Mouse (Mus musculus) kidney, postnatal 36 days (tissue): ENCODE data around the gene Th.

Source experiments
- DNase-seq, 2 experiments: peaks; one replicate each; pipeline ENCODE4 v3.0.0; 2021 to 2022; ENCODE audit warnings: mixed read lengths in 2 of 2

The Th gene

DNA sequence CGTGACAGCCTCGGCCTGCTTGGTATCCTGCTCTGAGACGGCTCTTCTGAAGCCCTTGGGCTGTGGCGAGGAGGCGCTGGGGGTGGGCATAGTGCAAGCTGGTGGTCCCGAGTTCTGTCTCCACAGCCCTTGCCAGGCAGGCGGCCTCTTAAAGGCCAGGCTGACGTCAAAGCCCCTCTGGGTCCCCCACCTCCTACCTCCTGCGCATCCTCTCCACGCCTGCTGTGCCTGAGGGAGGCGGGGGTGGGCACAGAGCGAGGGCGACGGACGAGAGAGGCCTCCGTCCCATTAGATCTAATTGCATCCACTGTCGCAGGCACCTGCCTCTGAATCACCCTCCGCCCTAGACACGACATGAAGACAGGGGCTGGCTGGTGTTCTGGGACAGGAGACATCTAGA is 31.1 kb downstream of the Th start:
- DNase-seq: no peak

DNA sequence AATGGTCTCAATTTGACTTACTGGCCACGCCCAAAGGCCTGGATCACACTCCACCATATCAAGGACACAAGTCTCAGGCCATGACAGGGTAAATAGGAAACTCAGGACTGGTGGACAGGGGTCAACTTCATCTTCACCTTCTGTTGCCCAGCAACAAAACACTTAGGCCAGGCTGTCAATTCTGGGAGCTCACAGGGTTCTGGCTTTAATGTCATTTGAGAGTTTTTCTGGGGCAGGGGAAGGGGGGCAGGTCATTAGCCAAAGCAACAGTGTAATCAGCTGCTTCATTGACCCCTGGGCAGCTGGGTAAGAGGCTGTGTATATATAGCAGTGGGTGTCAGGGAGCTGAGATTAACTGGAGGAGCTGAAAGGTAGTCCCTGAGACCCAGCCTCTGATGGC is 33.5 kb downstream of the Th start:
- no peak for DNase-seq

DNA sequence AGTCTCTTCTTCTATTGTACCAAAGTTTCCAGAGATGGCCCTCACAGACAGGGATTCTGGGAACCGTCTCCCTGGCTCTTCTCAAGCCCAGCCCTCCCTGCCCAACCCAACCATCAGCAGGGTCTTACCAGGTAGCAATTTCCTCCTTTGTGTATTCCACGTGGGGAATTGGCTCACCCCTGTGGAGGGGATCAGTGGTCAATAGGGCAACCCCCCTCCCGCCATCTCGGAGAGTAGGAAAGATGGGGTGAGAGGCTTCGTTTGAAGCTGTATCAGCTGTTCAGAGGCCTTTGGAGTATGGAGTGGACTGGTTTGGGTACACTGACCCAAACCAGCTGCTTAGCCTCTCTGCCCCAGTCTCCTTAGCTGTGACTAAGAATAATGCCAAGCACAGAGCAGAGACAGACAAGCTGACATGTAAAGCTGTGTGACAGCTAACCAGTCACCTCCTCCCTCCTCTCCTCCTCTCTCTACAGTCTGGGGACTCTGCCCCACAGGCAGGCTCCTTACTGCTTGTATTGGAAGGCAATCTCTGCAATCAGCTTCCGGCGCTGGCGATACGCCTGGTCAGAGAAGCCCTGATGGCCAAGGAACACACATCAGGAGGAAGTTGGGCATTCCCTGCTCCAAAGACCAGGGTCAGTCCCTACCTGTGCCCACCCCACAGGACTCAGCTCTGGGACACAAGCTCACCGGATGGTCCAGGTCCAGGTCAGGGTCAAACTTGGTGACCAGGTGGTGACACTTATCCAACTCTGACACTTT is 34.8 kb downstream of the Th start:
- DNase-seq: no peak

DNA sequence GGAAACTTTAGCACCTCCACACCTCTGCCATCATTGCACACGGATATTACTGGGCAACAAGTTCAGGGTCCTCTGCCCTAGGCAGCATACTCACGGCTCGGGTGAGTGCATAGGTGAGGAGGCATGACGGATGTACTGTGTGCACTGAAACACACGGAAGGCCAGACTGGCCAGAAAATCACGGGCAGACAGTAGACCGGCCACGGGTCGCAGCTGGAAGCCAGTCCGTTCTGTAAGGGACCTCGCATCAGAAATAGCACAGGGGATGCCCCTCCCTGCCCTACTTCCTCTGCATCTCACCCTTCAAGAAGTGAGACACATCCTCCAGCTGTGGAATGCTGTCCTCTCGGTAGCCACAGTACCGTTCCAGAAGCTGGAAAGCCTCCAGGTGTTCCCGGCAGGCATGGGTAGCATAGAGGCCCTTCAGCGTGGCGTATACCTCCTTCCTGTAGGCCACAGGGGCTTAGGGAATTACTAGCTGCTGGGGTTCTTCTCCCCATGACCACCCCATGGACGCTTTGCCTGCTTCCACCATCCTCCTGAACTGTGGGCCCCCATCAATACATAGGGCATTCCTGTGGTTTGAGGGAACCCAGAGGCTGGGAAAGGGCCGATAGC is 35.6 kb downstream of the Th start:
- peak; percentile 9 to 11 for DNase-seq

DNA sequence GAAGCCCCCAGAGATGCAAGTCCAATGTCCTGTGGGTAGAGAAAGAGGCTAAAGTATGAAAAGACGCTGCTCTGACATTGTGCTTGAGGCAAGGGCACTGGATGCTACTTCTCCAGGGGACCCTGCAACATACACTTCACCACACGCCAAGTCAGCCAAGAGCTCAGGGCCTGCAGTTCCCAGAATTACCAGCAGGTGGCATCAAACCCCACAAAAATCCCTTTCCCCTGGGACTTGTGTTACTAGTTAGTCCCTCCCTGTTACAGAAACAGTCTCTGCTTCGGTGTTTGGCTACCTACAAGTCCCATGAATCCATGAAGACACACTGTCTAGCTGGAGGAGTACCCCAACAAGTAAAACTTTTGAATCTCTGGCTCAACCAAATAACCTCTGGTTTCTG is 36.3 kb downstream of the Th start:
- DNase-seq: peak; percentile 69 to 83

DNA sequence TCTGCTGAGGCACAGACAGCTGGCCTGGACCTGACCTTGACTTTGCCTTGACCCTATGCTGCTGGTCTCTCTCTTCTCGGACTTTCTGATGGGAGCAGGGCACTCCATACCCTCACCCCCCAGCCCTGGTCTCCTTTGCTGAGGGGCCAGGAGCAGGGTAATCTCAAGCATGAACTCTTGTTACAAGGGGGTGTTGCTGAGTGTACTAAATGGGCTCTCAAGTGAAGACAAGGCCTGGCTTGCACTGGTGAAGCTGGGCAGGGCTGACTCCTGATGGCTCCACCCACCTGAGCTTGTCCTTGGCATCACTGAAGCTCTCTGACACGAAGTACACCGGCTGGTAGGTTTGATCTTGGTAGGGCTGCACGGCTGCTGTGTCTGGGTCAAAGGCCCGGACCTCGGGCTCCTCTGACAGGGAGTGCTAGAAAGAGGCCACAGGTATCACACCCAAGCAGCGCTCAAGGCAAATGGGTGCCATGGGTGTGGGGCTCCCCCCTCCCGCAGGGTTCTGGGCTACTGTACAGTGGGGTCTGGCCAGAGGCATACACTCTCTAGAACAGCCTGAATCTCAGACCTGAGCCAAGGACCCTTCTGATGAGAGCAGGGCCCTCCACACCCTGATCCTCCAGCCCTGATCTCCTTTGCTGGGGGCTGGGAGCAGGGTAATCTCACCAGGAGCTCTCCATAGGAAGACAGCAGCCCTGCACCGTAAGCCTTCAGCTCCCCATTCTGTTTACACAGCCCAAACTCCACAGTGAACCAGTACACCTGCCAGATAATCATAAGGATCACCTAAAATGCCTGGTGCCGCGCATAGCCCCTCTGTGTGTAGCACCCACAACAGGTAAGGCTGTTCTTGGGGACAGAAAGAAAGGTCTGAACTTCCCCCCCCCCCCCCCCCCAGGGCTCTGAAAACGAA is 36.9 kb downstream of the Th start:
- no peak for DNase-seq

DNA sequence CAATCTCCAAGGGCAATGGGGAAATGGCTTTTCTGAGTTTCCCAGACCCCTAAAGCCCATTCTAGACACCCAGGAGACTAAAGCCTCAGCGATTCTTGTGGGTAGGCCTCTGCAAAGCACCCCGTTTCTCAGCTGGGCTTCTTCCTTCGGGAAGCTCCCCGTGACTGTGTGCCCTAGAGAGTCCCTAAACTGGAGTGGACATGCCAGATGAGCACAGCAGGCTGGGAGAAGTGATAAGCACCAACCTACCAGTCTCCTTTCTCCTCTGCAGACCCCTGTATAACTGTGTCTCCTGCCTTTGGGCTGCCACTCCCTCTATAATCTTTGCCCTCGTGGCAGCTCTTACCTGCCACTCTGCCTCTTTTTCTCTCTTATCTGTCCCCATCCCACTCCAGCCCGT is 37.6 kb downstream of the Th start:
- DNase-seq: no peak

DNA sequence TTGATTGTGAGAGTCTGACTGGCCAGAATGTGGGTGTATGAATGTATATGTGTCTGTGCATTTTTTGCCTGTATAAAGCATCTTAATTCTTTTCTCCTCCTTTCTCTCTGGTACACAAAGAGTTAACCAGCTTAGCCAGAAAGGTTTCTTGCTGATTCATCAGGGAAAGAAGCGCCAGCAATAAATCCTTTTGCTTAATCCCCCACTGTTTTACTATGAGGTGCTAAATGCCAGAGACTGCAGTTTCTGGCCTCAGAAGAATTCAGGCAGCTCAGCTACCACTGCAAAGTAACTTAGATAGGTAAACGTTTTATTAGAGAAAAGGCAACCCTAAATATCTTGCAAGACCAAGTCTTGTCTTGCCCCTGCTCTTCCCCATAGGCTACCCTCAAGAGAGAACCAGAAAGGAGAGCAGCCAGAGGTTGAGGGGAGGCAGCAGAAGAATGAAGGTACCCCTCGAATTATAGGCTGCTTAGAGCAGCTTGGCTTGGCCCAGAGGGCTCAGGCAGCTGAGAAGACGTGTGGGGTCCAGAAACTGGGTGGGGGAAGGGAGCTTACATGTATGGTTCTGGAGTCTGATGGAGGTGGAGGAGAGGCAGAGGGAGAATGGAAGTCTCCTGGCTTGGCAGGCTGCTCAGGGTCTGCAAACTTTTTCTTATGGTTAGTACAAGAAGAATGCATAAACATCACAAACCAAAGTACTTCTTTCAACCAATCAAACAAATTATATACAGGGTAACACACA is 61.3 kb downstream of the Th start:
- no peak for DNase-seq

DNA sequence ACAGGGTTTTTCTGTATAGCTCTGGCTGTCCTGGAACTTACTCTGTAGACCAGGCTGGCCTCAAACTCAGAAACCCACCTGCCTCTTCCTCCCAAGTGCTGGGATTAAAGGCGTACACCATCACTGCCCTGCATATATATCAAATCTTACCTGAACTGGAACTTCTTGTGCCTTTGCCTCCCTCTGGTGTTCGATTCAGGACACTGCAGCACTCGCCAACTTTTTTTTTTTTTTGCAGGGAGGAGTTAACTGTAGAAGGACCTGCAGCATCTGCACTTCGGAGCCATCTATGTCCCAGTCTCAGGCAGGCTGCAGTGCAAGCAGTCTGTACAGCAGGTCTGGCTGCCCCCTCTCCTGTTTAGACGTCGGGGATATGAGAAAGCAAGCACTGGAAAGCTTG is 80.2 kb downstream of the Th start:
- DNase-seq: peak; percentile 4 to 38
